Mouse (Mus musculus): Measurements from ENCODE around the gene Galnt10. TPM values are rescaled to one million over a fixed set of nuclear protein-coding genes. Genes with fewer than 3 reads are reported as not detected.

Gene Galnt10
- polyA plus RNA-seq, 1 experiment: 2.5 TPM

- no peak overlapping the region for H3K4me3 ChIP-seq (ENCODE audit: insufficient read depth, low read depth, low read length)
- no peak overlapping the region for H3K27ac ChIP-seq (replicated peaks; ENCODE audit: low read depth, low read length)
- no peaks in the 10 kb centered on the region for H3K4me1 ChIP-seq (ENCODE audit: control insufficient read depth, insufficient read depth, insufficient read length, low read length)
These were observed 20.8 kb upstream of the Galnt10 start for GRCm38 (mm10) chr11:57624490-57624893.

- Histone ChIP-seq H3K4me1 (ENCODE audit: control insufficient read depth, insufficient read depth, insufficient read length, low read length) (no peaks in the 10 kb centered on the region), H3K4me3 (ENCODE audit: insufficient read depth, low read depth, low read length) (no peak overlapping the region), H3K27ac (replicated peaks; ENCODE audit: low read depth, low read length) (no peak overlapping the region)
These were observed 19.8 kb upstream of the Galnt10 start for GRCm38 (mm10) chr11:57625465-57625864.

DNA sequence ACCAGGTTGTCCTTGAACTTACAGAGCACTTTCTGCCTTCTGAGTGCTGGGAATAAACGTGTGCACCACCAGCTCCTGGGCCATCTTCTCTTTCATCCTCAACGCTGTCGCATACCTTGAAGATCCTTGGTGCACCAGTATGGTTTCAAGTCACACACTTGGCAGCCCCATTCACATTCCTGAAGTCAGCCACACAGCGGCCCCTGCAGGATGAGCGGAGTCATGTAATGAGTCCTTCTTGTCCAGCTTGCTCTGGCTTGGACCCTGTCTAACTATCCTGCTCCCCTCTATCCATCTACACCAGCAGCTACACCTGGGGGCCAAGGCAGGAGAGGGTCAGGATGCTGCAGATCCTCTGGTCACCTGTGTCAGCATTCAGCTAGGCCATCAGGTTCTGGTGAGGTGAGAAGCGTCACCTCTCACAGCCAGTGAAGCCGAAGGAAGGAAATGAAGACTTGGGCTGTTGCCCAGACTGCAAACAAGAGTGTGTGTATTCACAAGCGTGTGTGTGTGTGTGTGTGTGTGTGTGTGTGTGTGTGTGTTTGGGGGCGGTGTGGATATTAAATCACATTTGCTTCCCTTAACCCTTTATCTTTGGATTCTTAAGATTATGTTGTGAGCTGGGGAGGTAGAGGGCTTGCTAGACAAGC, 18.0 kb upstream of the Galnt10 start:
- Histone ChIP-seq H3K4me1 (ENCODE audit: control insufficient read depth, insufficient read depth, insufficient read length, low read length) (no peaks in the 10 kb centered on the region), H3K4me3 (ENCODE audit: insufficient read depth, low read depth, low read length) (no peak overlapping the region)

DNA sequence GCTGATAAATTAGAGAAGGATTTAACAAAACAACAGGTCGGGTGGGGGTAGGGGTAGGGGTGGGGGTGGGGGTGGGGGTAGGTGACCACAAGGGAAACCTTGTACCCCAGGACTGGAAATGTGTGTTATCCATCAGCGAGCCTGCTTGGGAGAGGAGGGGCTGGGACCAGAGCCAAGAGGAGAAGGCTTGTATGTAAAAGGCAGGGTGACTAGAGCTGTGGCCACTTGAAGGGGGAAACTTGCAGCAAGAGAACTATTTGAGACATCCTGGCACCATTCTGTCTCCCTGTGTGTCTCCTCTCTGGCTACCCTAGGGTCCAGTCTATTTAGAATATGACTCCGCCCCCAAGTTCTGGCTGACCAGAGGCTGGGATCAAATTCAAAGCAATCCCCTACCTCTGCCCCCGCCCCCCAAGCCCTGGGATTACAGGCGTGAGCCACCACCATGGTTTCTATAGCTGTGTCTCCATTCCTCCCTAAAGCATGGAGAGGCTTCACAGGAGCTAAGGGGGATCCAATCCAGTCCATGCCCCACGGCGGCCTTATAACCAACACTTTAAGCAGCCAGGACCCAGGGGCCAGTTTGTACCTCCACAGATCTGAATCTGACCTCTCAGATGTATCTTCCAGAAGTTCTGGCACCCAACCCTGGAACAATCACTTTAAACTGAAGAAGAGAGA, 13.3 kb upstream of the Galnt10 start:
- H3K4me1 ChIP-seq (ENCODE audit: control insufficient read depth, insufficient read depth, insufficient read length, low read length): no peaks in the 10 kb centered on the region
- no peak overlapping the region for H3K27ac ChIP-seq (replicated peaks; ENCODE audit: low read depth, low read length)
- H3K4me3 ChIP-seq (ENCODE audit: insufficient read depth, low read depth, low read length): no peak overlapping the region

More for the DNA sequence above, 18.0 kb upstream of the Galnt10 start:
- no peak overlapping the region for H3K27ac ChIP-seq (replicated peaks; ENCODE audit: low read depth, low read length)

GRCm38 (mm10) chr11:57633006-57633405, 12.2 kb upstream of the Galnt10 start:
- Histone ChIP-seq H3K27ac (replicated peaks; ENCODE audit: low read depth, low read length) (no peak overlapping the region), H3K4me3 (ENCODE audit: insufficient read depth, low read depth, low read length) (no peak overlapping the region)

GRCm38 (mm10) chr11:57633975-57634585, 11.2 kb upstream of the Galnt10 start:
- no peaks in the 10 kb centered on the region for H3K4me1 ChIP-seq (ENCODE audit: control insufficient read depth, insufficient read depth, insufficient read length, low read length)
- no peak overlapping the region for H3K27ac ChIP-seq (replicated peaks; ENCODE audit: low read depth, low read length)

More at GRCm38 (mm10) chr11:57633006-57633405, 12.2 kb upstream of the Galnt10 start:
- H3K4me1 ChIP-seq (ENCODE audit: control insufficient read depth, insufficient read depth, insufficient read length, low read length): no peaks in the 10 kb centered on the region

DNA sequence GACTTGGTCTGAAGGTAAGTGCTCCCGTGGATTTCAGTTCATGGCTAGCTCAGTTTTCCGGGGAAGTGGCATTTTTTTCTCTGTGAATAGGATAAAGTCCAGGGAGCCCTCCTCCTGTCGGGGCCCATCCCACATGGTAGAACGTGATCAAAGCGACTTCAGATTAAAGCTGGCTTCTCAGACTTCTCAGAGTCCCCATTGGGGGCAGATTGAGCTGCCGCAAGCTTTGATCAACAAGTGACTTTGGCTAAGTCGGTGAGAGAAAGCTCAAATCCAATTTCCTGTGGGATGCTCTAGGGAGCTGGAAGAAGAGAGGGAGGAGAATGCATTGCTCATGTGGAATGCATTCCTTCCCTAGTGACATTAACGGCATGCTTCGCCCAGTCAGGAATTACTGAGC, 10.1 kb upstream of the Galnt10 start:
- no peak overlapping the region for H3K4me3 ChIP-seq (ENCODE audit: insufficient read depth, low read depth, low read length)
- no peak overlapping the region for H3K27ac ChIP-seq (replicated peaks; ENCODE audit: low read depth, low read length)
- H3K4me1 ChIP-seq (ENCODE audit: control insufficient read depth, insufficient read depth, insufficient read length, low read length): no peaks in the 10 kb centered on the region

More at GRCm38 (mm10) chr11:57633975-57634585, 11.2 kb upstream of the Galnt10 start:
- no peak overlapping the region for H3K4me3 ChIP-seq (ENCODE audit: insufficient read depth, low read depth, low read length)

- H3K4me3 ChIP-seq (ENCODE audit: insufficient read depth, low read depth, low read length): peak overlapping the region; percentile 67
- peaks cover 6% of the 10 kb centered on the region; the same call in 1 of the 2 replicates for H3K4me1 ChIP-seq (ENCODE audit: control insufficient read depth, insufficient read depth, insufficient read length, low read length)
- peak overlapping the region; percentile 13; the same call in 1 of the 2 replicates for H3K27ac ChIP-seq (replicated peaks; ENCODE audit: low read depth, low read length)
These were observed 1.6 kb upstream of the Galnt10 start for GRCm38 (mm10) chr11:57643691-57644090.

- Histone ChIP-seq H3K4me1 (ENCODE audit: control insufficient read depth, insufficient read depth, insufficient read length, low read length) (peaks cover 6% of the 10 kb centered on the region; the same call in 1 of the 2 replicates), H3K4me3 (ENCODE audit: insufficient read depth, low read depth, low read length) (peak overlapping the region; percentile 67), H3K27ac (replicated peaks; ENCODE audit: low read depth, low read length) (peak overlapping the region; percentile 56)
These were observed 811 bp upstream of the Galnt10 start for GRCm38 (mm10) chr11:57644245-57645017.

- H3K4me3 ChIP-seq (ENCODE audit: insufficient read depth, low read depth, low read length): peak overlapping the region; percentile 76
- H3K4me1 ChIP-seq (ENCODE audit: control insufficient read depth, insufficient read depth, insufficient read length, low read length): peaks cover 6% of the 10 kb centered on the region; the same call in 1 of the 2 replicates
- no peak overlapping the region for H3K27ac ChIP-seq (replicated peaks; ENCODE audit: low read depth, low read length)
These were observed 605 bp downstream of the Galnt10 start for GRCm38 (mm10) chr11:57645847-57646246.

DNA sequence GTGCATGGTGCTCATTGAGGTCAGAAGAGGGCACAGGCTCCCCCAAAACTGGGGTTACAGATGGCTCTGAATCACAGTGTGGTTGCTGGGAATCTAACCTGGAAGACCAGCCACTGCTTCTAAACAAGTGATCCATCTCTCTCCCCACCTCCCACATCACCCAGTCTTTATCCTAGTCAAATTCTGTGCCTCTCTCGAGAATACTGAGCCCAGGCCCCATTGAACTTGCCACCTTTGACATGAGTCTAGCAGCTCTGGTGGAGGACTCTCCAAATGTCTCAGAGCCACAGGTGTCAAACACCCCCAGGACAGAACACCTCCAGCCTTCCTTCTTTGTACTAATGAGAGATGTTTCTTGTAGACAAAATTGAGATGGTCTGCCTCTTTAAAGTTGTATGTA, 1.2 kb downstream of the Galnt10 start:
- H3K4me1 ChIP-seq (ENCODE audit: control insufficient read depth, insufficient read depth, insufficient read length, low read length): peaks cover 6% of the 10 kb centered on the region; the same call in 1 of the 2 replicates
- H3K4me3 ChIP-seq (ENCODE audit: insufficient read depth, low read depth, low read length): peak overlapping the region; percentile 76

DNA sequence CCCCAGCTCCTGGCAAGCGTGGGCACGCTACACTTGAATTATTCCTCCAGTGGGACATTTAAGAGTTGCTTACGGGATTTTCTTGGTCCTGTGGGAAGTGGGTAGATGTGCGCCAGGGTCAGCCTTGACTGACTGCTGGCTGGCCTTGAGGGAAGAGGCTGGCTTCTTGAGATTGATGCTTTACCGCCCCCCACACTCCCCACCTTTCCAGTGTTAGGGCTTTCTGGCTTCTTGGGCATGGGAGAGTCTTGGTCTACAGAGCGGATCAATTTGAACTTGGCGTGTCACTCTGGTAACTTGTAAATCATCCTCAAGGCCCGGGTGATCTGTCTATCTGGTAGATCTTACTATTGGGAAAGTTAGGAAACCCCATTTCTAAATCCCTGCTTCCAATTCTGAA, 1.7 kb downstream of the Galnt10 start:
- peaks cover 6% of the 10 kb centered on the region; the same call in 1 of the 2 replicates for H3K4me1 ChIP-seq (ENCODE audit: control insufficient read depth, insufficient read depth, insufficient read length, low read length)
- H3K4me3 ChIP-seq (ENCODE audit: insufficient read depth, low read depth, low read length): peak overlapping the region; percentile 76
- no peak overlapping the region for H3K27ac ChIP-seq (replicated peaks; ENCODE audit: low read depth, low read length)

More for the DNA sequence above, 1.2 kb downstream of the Galnt10 start:
- no peak overlapping the region for H3K27ac ChIP-seq (replicated peaks; ENCODE audit: low read depth, low read length)

DNA sequence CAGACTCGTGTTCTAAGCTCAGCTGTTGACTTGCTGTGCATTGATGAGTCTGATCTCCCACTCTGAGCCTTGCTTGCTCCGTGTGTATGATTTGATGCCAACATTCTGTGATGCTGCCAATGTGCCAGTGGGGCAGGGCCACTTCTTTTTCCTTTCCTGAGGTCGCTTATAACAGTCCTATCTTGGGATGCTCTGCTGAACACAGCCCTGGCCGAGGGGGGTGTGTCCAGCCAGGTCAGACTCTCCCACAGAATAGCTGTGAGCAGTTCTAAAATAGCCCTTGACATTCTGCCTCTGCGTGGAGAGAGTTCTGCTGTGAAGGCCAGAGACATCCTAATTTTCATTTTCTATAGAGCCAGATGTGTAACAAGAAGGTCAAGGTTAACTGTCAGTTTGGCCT, 2.2 kb downstream of the Galnt10 start:
- Histone ChIP-seq H3K4me3 (ENCODE audit: insufficient read depth, low read depth, low read length) (0 out of 2 replicates have a peak overlapping the region, but pooled peaks have one; percentile 76), H3K4me1 (ENCODE audit: control insufficient read depth, insufficient read depth, insufficient read length, low read length) (peaks cover 6% of the 10 kb centered on the region; the same call in 1 of the 2 replicates), H3K27ac (replicated peaks; ENCODE audit: low read depth, low read length) (no peak overlapping the region)

DNA sequence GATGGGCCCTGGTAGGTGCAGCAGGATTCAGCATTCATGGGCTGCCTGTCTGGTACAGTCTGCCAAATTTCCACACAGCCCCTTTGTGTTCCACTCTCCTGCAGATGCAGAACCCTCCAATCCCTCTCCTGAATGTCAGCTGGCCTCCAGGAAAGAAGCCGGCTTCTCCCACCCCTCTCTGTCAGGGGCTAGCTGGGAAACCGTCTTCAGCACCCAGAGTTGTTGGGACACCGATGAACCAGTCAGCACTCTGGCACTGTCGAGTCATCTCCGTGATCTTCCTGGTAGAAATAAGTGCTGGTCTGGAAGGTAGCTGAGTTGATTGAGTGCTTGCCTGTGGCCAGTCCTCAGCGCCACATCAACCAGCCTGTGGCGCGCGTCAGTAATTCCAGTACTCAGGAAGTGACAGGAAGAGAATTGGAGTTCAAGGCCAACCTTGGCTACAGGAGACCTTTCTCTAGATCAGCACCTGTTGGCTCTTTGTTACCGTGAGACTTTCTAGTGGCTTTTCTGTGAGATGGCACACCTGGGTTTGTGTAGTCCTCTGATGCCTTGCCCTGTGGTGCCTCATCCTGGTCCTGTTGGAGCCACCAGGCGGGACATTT, 3.1 kb downstream of the Galnt10 start:
- Histone ChIP-seq H3K27ac (replicated peaks; ENCODE audit: low read depth, low read length) (no peak overlapping the region), H3K4me3 (ENCODE audit: insufficient read depth, low read depth, low read length) (no peak overlapping the region), H3K4me1 (ENCODE audit: control insufficient read depth, insufficient read depth, insufficient read length, low read length) (peaks cover 7% of the 10 kb centered on the region; the same call in 1 of the 2 replicates)
